Mouse (Mus musculus): ENCODE data around the gene Ank.

DNA sequence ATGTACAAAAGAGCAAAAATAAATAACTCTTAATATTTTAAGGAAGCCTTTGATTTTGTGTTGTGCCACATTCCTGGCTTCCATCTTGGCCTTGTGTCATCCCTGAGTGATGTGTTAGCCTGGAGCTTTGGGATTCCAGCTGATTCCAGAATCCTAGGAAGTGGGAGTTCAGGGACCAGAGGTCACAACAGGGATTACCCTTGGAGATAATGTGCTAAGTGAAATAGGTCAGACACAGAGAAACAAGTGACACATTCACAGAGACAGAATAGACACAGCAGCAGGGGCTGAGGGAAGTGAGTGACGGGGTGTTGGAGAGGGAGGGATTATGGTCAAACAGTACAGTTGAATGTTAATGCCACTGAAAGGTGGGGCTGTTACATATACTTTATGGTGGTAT is 26.3 kb downstream of the Ank start:
- TF ChIP-seq CTCF (IDR thresholded peaks at IDR 0.05; ENCODE audit: low read depth): no peak
- no peak for TF ChIP-seq EP300 (optimal IDR thresholded peaks at IDR 0.05)
